Mouse (Mus musculus) limb, embryonic 15.5 days (tissue): ENCODE measurements around the gene Sh3gl1. TPM values are rescaled to one million over a fixed set of nuclear protein-coding genes. Genes with fewer than 3 reads are reported as not detected.

Source experiments
- ATAC-seq: fragments of 200-750 bp; cut with Nextera tagmentation; 2 replicates; pipeline ENCODE4 v1.8.0; 2017; ENCODE audit warnings: low read depth, moderate TSS enrichment; ENCODE audit not compliant: insufficient number of reproducible peaks, low FRiP score, low TSS enrichment
- H3K27ac ChIP-seq: fragments of 300-500 bp; sonication (generic); 2 replicates; pipeline ENCODE4 v1.5.1; 2015; ENCODE audit warnings: moderate library complexity, mild to moderate bottlenecking, inconsistent platforms
- H3K27me3 ChIP-seq: fragments of 300-500 bp; sonication (generic); 2 replicates; pipeline ENCODE4 v1.6.1; 2015; ENCODE audit warnings: inconsistent platforms
- H3K36me3 ChIP-seq: fragments of 300-500 bp; sonication (generic); 2 replicates; pipeline ENCODE4 v1.6.1; 2015; ENCODE audit warnings: inconsistent platforms
- H3K4me1 ChIP-seq: fragments of 300-500 bp; sonication (generic); 2 replicates; pipeline ENCODE4 v1.6.1; 2015; ENCODE audit warnings: inconsistent platforms
- H3K4me2 ChIP-seq: fragments of 300-500 bp; sonication (generic); 2 replicates; pipeline ENCODE4 v1.6.1; 2015; ENCODE audit warnings: mild to moderate bottlenecking, inconsistent platforms
- H3K4me3 ChIP-seq: fragments of 300-500 bp; sonication (generic); 2 replicates; pipeline ENCODE4 v1.5.1; 2015; ENCODE audit warnings: mild to moderate bottlenecking, inconsistent platforms
- H3K9ac ChIP-seq: fragments of 300-500 bp; sonication (generic); 2 replicates; pipeline ENCODE4 v1.6.1; 2015; ENCODE audit warnings: inconsistent platforms
- H3K9me3 ChIP-seq: fragments of 300-500 bp; sonication (generic); 2 replicates; pipeline ENCODE4 v1.6.1; 2016; ENCODE audit warnings: inconsistent platforms
- WGBS: fragments of 180-500 bp; shearing (Covaris S2); methylation state at CpG from one replicate; pipeline ENCODE4 v1.1.7; 2015; 5-methylcytosine and 5-hydroxymethylcytosine counted together
- polyA plus RNA-seq: library from polyadenylated mRNA; unstranded; fragments of >200 nt; fragmentation: Nextera tagmentation; extraction: Ambion mirVana; gene quantifications from 2 replicates; pipeline ENCODE4 v1.2.1, GENCODE M21; 2015

Gene Sh3gl1
- polyA plus RNA-seq, 1 experiment from 2014 or later, result 210 TPM

- no peaks in the 10 kb centered on the region for H3K27me3 ChIP-seq
- no peak overlapping the region for H3K27ac ChIP-seq
- no peak for ATAC-seq
- WGBS, result 35% methylated on average over 1 of the region's 1 CpGs
- H3K9ac ChIP-seq, result no peak overlapping the region
- peaks cover 37% of the 10 kb centered on the region for H3K4me1 ChIP-seq
- no peaks in the 10 kb centered on the region for H3K9me3 ChIP-seq
- H3K4me3 ChIP-seq, result no peak overlapping the region
- H3K36me3 ChIP-seq, result peaks cover 44% of the 10 kb centered on the region
- no peak overlapping the region for H3K4me2 ChIP-seq
Observed at GRCm38 (mm10) chr17:56026881-56027280, 9.6 kb downstream of the Sh3gl1 start.

GRCm38 (mm10) chr17:56026303-56026702 is 10.1 kb downstream of the Sh3gl1 start:
- Histone ChIP-seq H3K27ac (no peak overlapping the region), H3K4me3 (no peak overlapping the region), H3K27me3 (no peaks in the 10 kb centered on the region), H3K4me2 (no peak overlapping the region), H3K9ac (no peak overlapping the region), H3K4me1 (peaks cover 34% of the 10 kb centered on the region), H3K36me3 (peaks cover 43% of the 10 kb centered on the region), H3K9me3 (no peaks in the 10 kb centered on the region)
- WGBS, result 79% methylated on average over 1 of the region's 1 CpGs
- ATAC-seq, result no peak

DNA sequence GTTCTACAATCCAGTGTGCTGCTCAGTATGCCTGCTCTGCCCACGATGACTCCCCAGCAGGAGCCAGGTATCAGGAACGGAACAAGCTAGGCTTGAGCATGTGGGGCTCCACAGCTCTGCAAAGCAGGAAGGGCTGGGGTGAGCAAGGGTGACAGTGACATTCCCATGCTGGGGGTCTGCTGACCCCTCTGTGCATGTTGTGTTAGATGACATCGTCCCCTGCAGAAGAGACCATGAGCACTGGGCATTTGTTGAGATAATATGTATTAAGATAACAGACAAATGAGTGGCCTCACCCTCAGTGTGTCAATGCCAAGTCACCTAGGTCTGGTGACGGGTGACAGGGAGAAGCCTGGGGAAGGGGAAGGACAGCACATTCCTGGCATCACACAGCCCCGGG is 11.5 kb downstream of the Sh3gl1 start:
- Histone ChIP-seq H3K4me1 (peaks cover 24% of the 10 kb centered on the region; the same call in 1 of the 2 replicates), H3K36me3 (peaks cover 34% of the 10 kb centered on the region), H3K9ac (no peak overlapping the region), H3K4me2 (no peak overlapping the region), H3K9me3 (no peaks in the 10 kb centered on the region), H3K27ac (peak overlapping the region; percentile 14; the same call in 1 of the 2 replicates), H3K27me3 (no peaks in the 10 kb centered on the region), H3K4me3 (no peak overlapping the region)
- 78% methylated on average over 5 of the region's 5 CpGs for WGBS
- no peak for ATAC-seq

- no peak overlapping the region for H3K4me2 ChIP-seq
- no peak overlapping the region for H3K4me3 ChIP-seq
- H3K27ac ChIP-seq, result peak overlapping the region; percentile 34; the same call in 1 of the 2 replicates
- no peaks in the 10 kb centered on the region for H3K27me3 ChIP-seq
- no peaks in the 10 kb centered on the region for H3K9me3 ChIP-seq
- no peak overlapping the region for H3K9ac ChIP-seq
- WGBS, result 46% methylated on average over 2 of the region's 2 CpGs
- peaks cover 24% of the 10 kb centered on the region; the same call in 1 of the 2 replicates for H3K4me1 ChIP-seq
- H3K36me3 ChIP-seq, result peaks cover 35% of the 10 kb centered on the region
- ATAC-seq, result no peak
Observed at GRCm38 (mm10) chr17:56024476-56024875, 12.0 kb downstream of the Sh3gl1 start.

GRCm38 (mm10) chr17:56023386-56023785 is 13.0 kb downstream of the Sh3gl1 start:
- no peak overlapping the region for H3K4me3 ChIP-seq
- WGBS, result 82% methylated on average over 5 of the region's 5 CpGs
- no peak overlapping the region for H3K4me2 ChIP-seq
- no peaks in the 10 kb centered on the region for H3K27me3 ChIP-seq
- H3K9ac ChIP-seq, result no peak overlapping the region
- peaks cover 24% of the 10 kb centered on the region; the same call in 1 of the 2 replicates for H3K4me1 ChIP-seq
- no peak for ATAC-seq
- peak overlapping the region; percentile 24; the same call in 1 of the 2 replicates for H3K27ac ChIP-seq
- no peaks in the 10 kb centered on the region for H3K9me3 ChIP-seq
- H3K36me3 ChIP-seq, result peaks cover 35% of the 10 kb centered on the region

DNA sequence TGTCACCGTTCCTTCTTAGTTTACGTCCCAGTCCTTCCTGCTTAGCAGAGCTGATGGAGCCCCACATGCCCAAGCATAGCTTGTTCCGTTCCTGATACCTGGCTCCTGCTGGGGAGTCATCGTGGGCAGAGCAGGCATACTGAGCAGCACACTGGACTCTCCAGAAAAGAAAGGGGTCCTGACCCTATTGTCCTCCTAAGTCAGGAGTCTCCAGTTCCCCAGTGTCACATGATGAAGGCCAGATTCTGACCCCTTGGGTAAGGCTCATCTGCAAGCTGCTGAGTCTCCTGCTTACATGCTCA is 13.5 kb downstream of the Sh3gl1 start:
- H3K27ac ChIP-seq, result no peak overlapping the region
- H3K4me1 ChIP-seq, result peaks cover 24% of the 10 kb centered on the region; the same call in 1 of the 2 replicates
- H3K4me2 ChIP-seq, result no peak overlapping the region
- no peak overlapping the region for H3K9ac ChIP-seq
- H3K27me3 ChIP-seq, result no peaks in the 10 kb centered on the region
- no peak overlapping the region for H3K4me3 ChIP-seq
- 71% methylated on average over 4 of the region's 4 CpGs for WGBS
- H3K36me3 ChIP-seq, result peaks cover 35% of the 10 kb centered on the region
- no peaks in the 10 kb centered on the region for H3K9me3 ChIP-seq
- no peak for ATAC-seq

DNA sequence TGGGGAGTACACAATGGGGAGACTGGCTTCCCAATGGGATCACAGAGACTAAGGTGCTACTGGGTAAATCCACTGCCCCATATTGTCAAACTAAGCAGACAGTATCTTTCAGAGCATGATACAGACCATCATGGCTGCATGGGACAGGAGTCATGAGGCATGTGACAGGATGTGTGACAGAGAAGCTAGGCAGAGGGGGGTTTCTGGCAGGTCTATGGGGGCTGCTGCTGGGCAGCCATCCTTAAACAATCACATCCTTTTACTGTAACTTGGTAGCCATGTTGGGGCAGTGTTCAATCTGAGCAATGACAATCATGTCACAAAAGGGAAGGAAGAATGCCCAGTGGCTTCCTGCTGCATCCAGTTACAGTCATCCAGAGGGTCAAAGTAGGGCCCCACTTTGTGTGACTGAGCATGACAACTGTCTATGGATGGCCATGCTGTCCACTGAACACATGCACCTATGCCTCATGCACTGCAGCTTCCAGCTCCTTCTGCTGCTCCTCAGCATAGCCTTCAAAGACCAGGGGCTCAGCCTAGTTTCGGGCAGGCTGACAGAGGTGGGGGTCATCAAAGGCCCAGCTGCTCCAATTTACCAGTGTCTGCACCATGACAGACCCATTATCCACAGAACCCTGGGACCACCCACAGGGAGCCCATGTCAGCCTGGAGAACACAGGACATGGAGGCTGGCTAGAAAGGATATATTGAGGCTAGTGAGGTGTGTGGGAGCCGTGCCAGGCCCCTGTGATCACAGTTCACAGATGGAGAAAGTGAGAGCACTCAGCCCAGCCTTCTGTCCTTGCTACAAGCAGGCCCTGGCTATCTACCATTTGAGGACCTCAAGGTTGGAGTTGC is 14.1 kb downstream of the Sh3gl1 start:
- Histone ChIP-seq H3K27me3 (no peaks in the 10 kb centered on the region), H3K27ac (no peak overlapping the region), H3K9ac (no peak overlapping the region), H3K4me1 (peaks cover 24% of the 10 kb centered on the region; the same call in 1 of the 2 replicates), H3K4me2 (no peak overlapping the region), H3K36me3 (peaks cover 35% of the 10 kb centered on the region), H3K9me3 (no peaks in the 10 kb centered on the region), H3K4me3 (no peak overlapping the region)
- ATAC-seq, result no peak
- 54% methylated on average over 2 of the region's 2 CpGs for WGBS

- H3K4me3 ChIP-seq, result no peak overlapping the region
- peaks cover 24% of the 10 kb centered on the region; the same call in 1 of the 2 replicates for H3K4me1 ChIP-seq
- H3K9ac ChIP-seq, result no peak overlapping the region
- H3K9me3 ChIP-seq, result no peaks in the 10 kb centered on the region
- 72% methylated on average over 4 of the region's 4 CpGs for WGBS
- no peak overlapping the region for H3K27ac ChIP-seq
- ATAC-seq, result no peak
- H3K36me3 ChIP-seq, result peaks cover 45% of the 10 kb centered on the region
- H3K27me3 ChIP-seq, result no peaks in the 10 kb centered on the region
- no peak overlapping the region for H3K4me2 ChIP-seq
Observed at GRCm38 (mm10) chr17:56021161-56021910, 15.1 kb downstream of the Sh3gl1 start.

- Histone ChIP-seq H3K4me1 (peaks cover 24% of the 10 kb centered on the region; the same call in 1 of the 2 replicates), H3K27ac (peak overlapping the region; percentile 12; the same call in 1 of the 2 replicates), H3K9me3 (no peaks in the 10 kb centered on the region), H3K4me2 (no peak overlapping the region), H3K27me3 (no peaks in the 10 kb centered on the region), H3K9ac (no peak overlapping the region), H3K36me3 (peaks cover 53% of the 10 kb centered on the region), H3K4me3 (no peak overlapping the region)
- 89% methylated on average over 6 of the region's 6 CpGs for WGBS
- ATAC-seq, result no peak
Observed at GRCm38 (mm10) chr17:56020400-56021084, 15.9 kb downstream of the Sh3gl1 start.

GRCm38 (mm10) chr17:56018347-56019131 is 17.9 kb downstream of the Sh3gl1 start:
- Histone ChIP-seq H3K4me2 (no peak overlapping the region), H3K4me3 (no peak overlapping the region), H3K9ac (no peak overlapping the region), H3K36me3 (peaks cover 62% of the 10 kb centered on the region), H3K9me3 (no peaks in the 10 kb centered on the region), H3K27me3 (no peaks in the 10 kb centered on the region), H3K27ac (no peak overlapping the region), H3K4me1 (peaks cover 8% of the 10 kb centered on the region; the same call in 1 of the 2 replicates)
- ATAC-seq, result no peak
- 70% methylated on average over 20 of the region's 20 CpGs for WGBS

DNA sequence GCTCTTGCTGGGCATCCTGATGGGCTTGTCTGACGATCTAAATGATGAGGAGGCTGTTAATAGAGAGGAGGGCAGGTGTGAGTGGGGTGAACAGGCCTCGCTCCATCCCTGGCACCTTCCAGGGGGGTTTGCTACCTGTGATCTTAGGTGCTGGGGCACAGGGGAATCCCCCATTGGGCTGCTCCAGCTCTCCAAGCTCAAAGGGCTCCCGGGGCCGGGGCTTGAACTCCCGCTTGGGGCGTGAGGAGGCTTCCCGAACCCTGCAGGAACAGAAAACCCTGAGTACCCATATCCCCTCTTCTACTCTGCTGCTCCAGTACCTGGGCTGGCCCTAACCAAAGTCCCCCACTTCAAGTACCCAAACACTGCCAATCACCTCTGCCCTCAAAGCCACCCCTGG is 18.6 kb downstream of the Sh3gl1 start:
- no peak for ATAC-seq
- H3K9ac ChIP-seq, result no peak overlapping the region
- WGBS, result 87% methylated on average over 7 of the region's 7 CpGs

More for the DNA sequence above, 18.6 kb downstream of the Sh3gl1 start:
- no peak overlapping the region for H3K4me2 ChIP-seq
- no peak overlapping the region for H3K4me3 ChIP-seq
- H3K9me3 ChIP-seq, result no peaks in the 10 kb centered on the region
- no peak overlapping the region for H3K27ac ChIP-seq
- peaks cover 6% of the 10 kb centered on the region; the same call in 1 of the 2 replicates for H3K4me1 ChIP-seq
- H3K36me3 ChIP-seq, result peaks cover 65% of the 10 kb centered on the region
- no peaks in the 10 kb centered on the region for H3K27me3 ChIP-seq
